Mouse (Mus musculus) lung, adult 2 months (tissue): ENCODE measurements around the gene Fam111a.

ENCODE experiments used
- CTCF ChIP-seq: fragments of 200-500 bp; IDR thresholded peaks from 2 replicates; pipeline ENCODE4 v1.5.1; 2011; ENCODE audit warnings: mild to moderate bottlenecking, low read length, control low read depth; ENCODE audit not compliant: insufficient read depth
- POLR2A ChIP-seq: fragments of 200-500 bp; IDR thresholded peaks from 2 replicates; pipeline ENCODE4 v1.6.1; 2011; ENCODE audit warnings: low read depth, mild to moderate bottlenecking, control low read depth, low read length, borderline replicate concordance; ENCODE audit errors: extremely low read depth

- no peak for TF ChIP-seq CTCF
- no peak for TF ChIP-seq POLR2A
These were observed 91.3 kb downstream of the Fam111a start for GRCm38 (mm10) chr19:12636863-12637262.
